Mouse (Mus musculus) CH12.LX (cell line): Measurements from ENCODE around the gene Plxdc2. TPM values are rescaled to one million over a fixed set of nuclear protein-coding genes. Genes with fewer than 3 reads are reported as not detected.

Experiments
- DNase-seq: peaks from one replicate; pipeline ENCODE4 v3.0.0-alpha.2; 2013; ENCODE audit errors: extremely low read depth
- H3K27ac ChIP-seq: 2 replicates; pipeline ENCODE4 v1.5.1; 2012; ENCODE audit warnings: low read depth, mild to moderate bottlenecking, control low read depth, moderate library complexity; ENCODE audit not compliant: insufficient read depth
- H3K27me3 ChIP-seq: replicated peaks from 2 replicates; pipeline ENCODE3; 2012; ENCODE audit warnings: inconsistent platforms
- H3K36me3 ChIP-seq, 2 experiments: replicated peaks in 1 of 2; 2 replicates each; pipeline versions ENCODE3 to v1.6.1; 2012; ENCODE audit warnings: inconsistent platforms in 1 of 2, low read length in 1 of 2, mild to moderate bottlenecking in 1 of 2, mixed read lengths in 1 of 2, moderate library complexity in 1 of 2; ENCODE audit not compliant: control insufficient read depth in 1 of 2, insufficient read depth in 1 of 2
- H3K4me1 ChIP-seq, 2 experiments: 2 replicates each; pipeline ENCODE4 v1.6.1; 2012; ENCODE audit warnings: inconsistent platforms in 1 of 2, moderate library complexity in 1 of 2; ENCODE audit not compliant: insufficient read depth in 2 of 2, control insufficient read depth in 1 of 2
- H3K4me2 ChIP-seq: 2 replicates; pipeline ENCODE4 v1.6.1; 2012; ENCODE audit warnings: low read depth, mild to moderate bottlenecking, control low read depth; ENCODE audit not compliant: poor library complexity, insufficient read depth, severe bottlenecking
- H3K4me3 ChIP-seq, 3 experiments: fragments of 150-350 bp in 1 of 3; sonication (generic) in 1 of 3; replicated peaks in 1 of 3; 2 replicates each; pipeline versions ENCODE3 to v1.5.1; 2011 to 2012; ENCODE audit warnings: low read depth in 2 of 3, low read length in 2 of 3, mild to moderate bottlenecking in 2 of 3, moderate library complexity in 2 of 3, control low read depth in 1 of 3, improper control_type of control experiment in 1 of 3, inconsistent platforms in 1 of 3, mixed read lengths in 1 of 3; ENCODE audit not compliant: poor library complexity in 1 of 3
- H3K79me2 ChIP-seq: replicated peaks from 2 replicates; pipeline ENCODE4 v1.6.1; 2012; ENCODE audit warnings: mild to moderate bottlenecking, moderate library complexity; ENCODE audit not compliant: control insufficient read depth, poor library complexity, insufficient read depth, severe bottlenecking; ENCODE audit errors: extremely low read depth
- H3K9ac ChIP-seq: 2 replicates; pipeline ENCODE4 v1.6.1; 2012; ENCODE audit warnings: low read depth, mild to moderate bottlenecking, control low read depth, moderate library complexity; ENCODE audit not compliant: insufficient read depth
- H3K9me3 ChIP-seq: replicated peaks from 2 replicates; pipeline ENCODE3; 2012; ENCODE audit warnings: low read length, inconsistent platforms, mixed read lengths
- BHLHE40 ChIP-seq: IDR thresholded peaks from 2 replicates; pipeline ENCODE4 v1.6.1; 2011; ENCODE audit warnings: mild to moderate bottlenecking, low read depth, low read length, improper control_type of control experiment
- CHD1 ChIP-seq: IDR thresholded peaks from 2 replicates; pipeline ENCODE4 v1.6.1; 2012; ENCODE audit warnings: low read depth, low read length, improper control_type of control experiment, inconsistent platforms
- IRF4 ChIP-seq: IDR thresholded peaks from 2 replicates; pipeline ENCODE4 v1.6.1; 2014; ENCODE audit warnings: low read depth, mild to moderate bottlenecking, inconsistent platforms, low read length, improper control_type of control experiment
- JUN ChIP-seq: IDR thresholded peaks from 2 replicates; pipeline ENCODE4 v1.6.1; 2011; ENCODE audit warnings: low read depth, mild to moderate bottlenecking, low read length, improper control_type of control experiment, moderate library complexity; ENCODE audit not compliant: insufficient read depth
- KAT2A ChIP-seq: IDR thresholded peaks from 2 replicates; pipeline ENCODE4 v1.6.1; 2012; ENCODE audit warnings: low read length, improper control_type of control experiment, inconsistent platforms; ENCODE audit not compliant: insufficient replicate concordance
- MAZ ChIP-seq: IDR thresholded peaks from 2 replicates; pipeline ENCODE4 v1.6.1; 2012; ENCODE audit warnings: low read depth, mild to moderate bottlenecking, inconsistent platforms, low read length, improper control_type of control experiment, moderate library complexity
- MEF2A ChIP-seq: IDR thresholded peaks from 2 replicates; pipeline ENCODE4 v1.6.1; 2014; ENCODE audit warnings: low read depth, mild to moderate bottlenecking, inconsistent platforms, low read length, improper control_type of control experiment, borderline replicate concordance
- MXI1 ChIP-seq: IDR thresholded peaks from 2 replicates; pipeline ENCODE4 v1.6.1; 2011; ENCODE audit warnings: mild to moderate bottlenecking, low read depth, low read length, improper control_type of control experiment
- MYC ChIP-seq: IDR thresholded peaks from 2 replicates; pipeline ENCODE4 v1.6.1; 2011; ENCODE audit warnings: low read depth, mild to moderate bottlenecking, improper control_type of control experiment, low read length
- NELFE ChIP-seq: IDR thresholded peaks from 2 replicates; pipeline ENCODE4 v1.6.1; 2011; ENCODE audit warnings: low read depth, low read length, improper control_type of control experiment
- NRF1 ChIP-seq: IDR thresholded peaks from 2 replicates; pipeline ENCODE4 v1.6.1; 2014; ENCODE audit warnings: low read depth, mild to moderate bottlenecking, inconsistent platforms, low read length, improper control_type of control experiment, moderate library complexity
- PAX5 ChIP-seq: IDR thresholded peaks from 2 replicates; pipeline ENCODE4 v1.6.1; 2012; ENCODE audit warnings: low read length, inconsistent platforms, mixed read lengths
- POLR2A ChIP-seq: IDR thresholded peaks from 2 replicates; pipeline ENCODE4 v1.6.1; 2011; ENCODE audit warnings: low read depth, mild to moderate bottlenecking, improper control_type of control experiment, low read length
- RCOR1 ChIP-seq: conservative IDR thresholded peaks from 2 replicates; pipeline ENCODE4 v1.6.1; 2012; ENCODE audit warnings: low read depth, mild to moderate bottlenecking, inconsistent platforms, low read length, improper control_type of control experiment
- SIN3A ChIP-seq: IDR thresholded peaks from 2 replicates; pipeline ENCODE4 v1.6.1; 2012; ENCODE audit warnings: low read length, improper control_type of control experiment, inconsistent platforms
- TBP ChIP-seq: conservative IDR thresholded peaks from 2 replicates; pipeline ENCODE4 v1.6.1; 2011; ENCODE audit warnings: low read depth, low read length, improper control_type of control experiment
- UBTF ChIP-seq: IDR thresholded peaks from 2 replicates; pipeline ENCODE4 v1.6.1; 2012; ENCODE audit warnings: low read depth, mild to moderate bottlenecking, inconsistent platforms, low read length, improper control_type of control experiment, moderate library complexity
- ZC3H11A ChIP-seq: IDR thresholded peaks from 2 replicates; pipeline ENCODE4 v1.6.1; 2012; ENCODE audit warnings: low read depth, mild to moderate bottlenecking, inconsistent platforms, low read length, improper control_type of control experiment
- ZNF384 ChIP-seq: IDR thresholded peaks from 2 replicates; pipeline ENCODE4 v1.6.1; 2012; ENCODE audit warnings: low read depth, low read length, improper control_type of control experiment, inconsistent platforms
- dilution Hi-C: fragments of 300-500 bp; cut with MboI; formaldehyde crosslinking; loops from 2 replicates; pipeline ENCODE4 v1.14.3; 2020; ENCODE audit warnings: low sequenced_read_pairs; ENCODE audit not compliant: extremely low pct_unique_long_range_greater_than_20kb, extremely low pct_ligation_motif_present
- in situ Hi-C: fragments of 300-500 bp; cut with MboI; formaldehyde crosslinking; loops from 3 replicates; pipeline ENCODE4 v1.14.3; 2019; ENCODE audit warnings: low sequenced_read_pairs, low pct_ligation_motif_present, low pct_unique_long_range_greater_than_20kb, mixed read lengths
- polyA plus RNA-seq: library from polyadenylated mRNA; unstranded; fragments of >175 nt; gene quantifications from 2 replicates; pipeline ENCODE4 v1.2.1, GENCODE M21; 2012; ENCODE audit warnings: low read depth; ENCODE audit not compliant: insufficient read length
- total RNA-seq, 2 experiments: library from RNA; depleted of rRNA; stranded (reverse); fragments of 300-350 nt in 1 of 2; fragments of >200 nt in 1 of 2; gene quantifications; 2 replicates each; pipeline ENCODE4 v1.2.3; 2012 to 2014

The Plxdc2 gene
- total and polyA plus RNA-seq, 3 experiments = not detected

GRCm38 (mm10) chr2:16502843-16503242, 146.7 kb downstream of the Plxdc2 start:
- Histone ChIP-seq H3K27ac (no peak overlapping the region), H3K9ac (no peak overlapping the region), H3K4me1 (no peaks in the 10 kb centered on the region), H3K27me3 (no peaks in the 10 kb centered on the region), H3K9me3 (no peaks in the 10 kb centered on the region), H3K4me2 (no peak overlapping the region), H3K4me3 (no peak overlapping the region), H3K79me2 (no peaks in the 10 kb centered on the region), H3K36me3 (no peaks in the 10 kb centered on the region)
- in situ Hi-C loops (no loop called here), dilution Hi-C loops (no loop called here)
- DNase-seq = no peak
- TF ChIP-seq SIN3A (no peak), MAZ (no peak), ZNF384 (no peak), POLR2A (no peak), NRF1 (no peak), IRF4 (no peak), MXI1 (no peak)

GRCm38 (mm10) chr2:16507540-16508230, 151.6 kb downstream of the Plxdc2 start:
- no peaks in the 10 kb centered on the region for H3K9me3 ChIP-seq
- no peak overlapping the region for H3K27ac ChIP-seq
- no peaks in the 10 kb centered on the region for H3K36me3 ChIP-seq
- dilution Hi-C loops (no loop called here), in situ Hi-C loops (no loop called here)
- H3K4me2 ChIP-seq = no peak overlapping the region
- no peak for DNase-seq
- TF ChIP-seq ZNF384 (no peak), UBTF (no peak), CHD1 (no peak), RCOR1 (no peak), PAX5 (no peak), MEF2A (no peak), MYC (no peak), BHLHE40 (no peak), KAT2A (no peak), TBP (no peak), NELFE (no peak), ZC3H11A (no peak), MXI1 (no peak), JUN (no peak), NRF1 (no peak)
- H3K27me3 ChIP-seq = no peaks in the 10 kb centered on the region
- H3K9ac ChIP-seq = no peak overlapping the region
- no peak overlapping the region for H3K4me3 ChIP-seq
- H3K4me1 ChIP-seq = no peaks in the 10 kb centered on the region
- H3K79me2 ChIP-seq = no peaks in the 10 kb centered on the region
